Mouse (Mus musculus) limb, embryonic 12.5 days (tissue): Measurements from ENCODE around the gene Klhl10. TPM values are rescaled to one million over a fixed set of nuclear protein-coding genes. Genes with fewer than 3 reads are reported as not detected.

Experiments
- ATAC-seq: fragments of 200-750 bp; cut with Nextera tagmentation; 2 replicates; pipeline ENCODE4 v1.8.0; 2017; ENCODE audit warnings: low read depth, moderate TSS enrichment; ENCODE audit not compliant: insufficient number of reproducible peaks, insufficient read depth, low FRiP score, low TSS enrichment
- H3K27ac ChIP-seq: fragments of 300-500 bp; sonication (generic); 2 replicates; pipeline ENCODE4 v1.5.1; 2016; ENCODE audit warnings: mild to moderate bottlenecking, moderate library complexity
- H3K27me3 ChIP-seq: fragments of 300-500 bp; sonication (generic); 2 replicates; pipeline ENCODE4 v1.6.1; 2016; ENCODE audit warnings: mild to moderate bottlenecking, moderate library complexity
- H3K36me3 ChIP-seq: fragments of 300-500 bp; sonication (generic); 2 replicates; pipeline ENCODE4 v1.6.1; 2016; ENCODE audit warnings: mild to moderate bottlenecking, moderate library complexity
- H3K4me1 ChIP-seq: fragments of 300-500 bp; sonication (generic); replicated peaks from 2 replicates; pipeline ENCODE4 v1.6.1; 2016
- H3K4me2 ChIP-seq: fragments of 300-500 bp; sonication (generic); 2 replicates; pipeline ENCODE4 v1.6.1; 2016; ENCODE audit warnings: mild to moderate bottlenecking, moderate library complexity
- H3K4me3 ChIP-seq: fragments of 300-500 bp; sonication (generic); replicated peaks from 2 replicates; pipeline ENCODE4 v1.5.1; 2016; ENCODE audit warnings: mild to moderate bottlenecking
- H3K9ac ChIP-seq: fragments of 300-500 bp; sonication (generic); replicated peaks from 2 replicates; pipeline ENCODE4 v1.6.1; 2016; ENCODE audit warnings: mild to moderate bottlenecking, moderate library complexity
- H3K9me3 ChIP-seq: fragments of 300-500 bp; sonication (generic); 2 replicates; pipeline ENCODE4 v1.6.1; 2016; ENCODE audit warnings: mild to moderate bottlenecking, moderate library complexity
- WGBS: fragments of 180-500 bp; shearing (Covaris S2); methylation state at CpG from one replicate; pipeline ENCODE4 v1.1.7; 2016; 5-methylcytosine and 5-hydroxymethylcytosine counted together
- polyA plus RNA-seq: library from polyadenylated mRNA; unstranded; fragments of >200 nt; fragmentation: Nextera tagmentation; extraction: Ambion mirVana; gene quantifications from 2 replicates; pipeline ENCODE4 v1.2.1, GENCODE M21; 2016

Gene Klhl10
- polyA plus RNA-seq, 1 experiment from 2014 or later = 1.0 TPM

DNA sequence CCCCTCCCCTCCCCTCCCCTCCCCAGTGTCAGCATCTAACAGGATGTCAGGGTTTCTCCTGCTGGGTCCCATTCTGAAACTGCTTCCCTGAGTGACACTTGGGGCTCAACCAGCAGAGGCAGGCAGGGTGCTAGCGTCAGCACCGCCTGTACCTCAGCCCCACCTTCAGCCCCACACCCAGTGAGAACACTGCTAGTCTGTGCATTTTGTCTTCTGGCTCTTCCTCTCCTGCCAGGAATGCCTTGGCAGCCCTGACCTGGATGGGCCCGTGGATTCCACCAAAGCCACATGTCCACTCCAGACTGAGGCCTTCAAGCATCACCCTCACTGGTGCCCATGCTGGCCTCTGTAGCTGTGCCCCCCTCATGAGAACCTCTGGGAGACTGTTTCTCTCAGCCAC is 32.0 kb upstream of the Klhl10 start:
- no peak for ATAC-seq

DNA sequence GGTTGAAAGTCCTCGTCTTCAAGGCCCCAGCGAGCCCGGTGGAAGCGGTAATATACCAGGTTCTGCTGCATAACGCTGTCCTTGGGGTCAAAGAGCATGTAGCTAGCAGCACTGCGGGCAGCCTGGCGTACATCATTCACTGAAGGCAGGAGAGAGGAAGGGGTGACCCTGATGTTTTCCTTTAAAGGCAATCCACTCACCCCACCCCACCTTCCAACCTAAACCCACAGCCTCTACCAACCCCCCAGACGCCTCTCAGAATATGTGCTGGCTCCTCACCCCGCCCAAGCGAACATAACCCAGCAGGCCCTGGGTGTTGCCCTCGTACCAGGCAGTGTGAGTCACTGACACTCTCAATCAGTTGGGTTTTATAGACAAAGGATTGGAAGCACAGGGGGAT is 30.0 kb upstream of the Klhl10 start:
- WGBS = 76% methylated on average over 11 of the region's 11 CpGs
- no peak for ATAC-seq
- Histone ChIP-seq H3K27me3 (no peaks in the 10 kb centered on the region), H3K4me1 (peaks cover 45% of the 10 kb centered on the region), H3K9ac (no peak overlapping the region), H3K4me3 (0 out of 2 replicates have a peak overlapping the region, but pooled peaks have one; percentile 1), H3K27ac (no peak overlapping the region), H3K9me3 (no peaks in the 10 kb centered on the region), H3K4me2 (peak overlapping the region; percentile 86), H3K36me3 (peaks cover 47% of the 10 kb centered on the region)

More for the DNA sequence above, 32.0 kb upstream of the Klhl10 start:
- H3K36me3 ChIP-seq = peaks cover 48% of the 10 kb centered on the region
- H3K4me1 ChIP-seq = peaks cover 37% of the 10 kb centered on the region
- H3K4me3 ChIP-seq = no peak overlapping the region
- H3K27ac ChIP-seq = no peak overlapping the region
- H3K27me3 ChIP-seq = no peaks in the 10 kb centered on the region
- WGBS = 86% methylated on average over 3 of the region's 3 CpGs
- no peak overlapping the region for H3K9ac ChIP-seq
- no peak overlapping the region for H3K4me2 ChIP-seq
- no peaks in the 10 kb centered on the region for H3K9me3 ChIP-seq

DNA sequence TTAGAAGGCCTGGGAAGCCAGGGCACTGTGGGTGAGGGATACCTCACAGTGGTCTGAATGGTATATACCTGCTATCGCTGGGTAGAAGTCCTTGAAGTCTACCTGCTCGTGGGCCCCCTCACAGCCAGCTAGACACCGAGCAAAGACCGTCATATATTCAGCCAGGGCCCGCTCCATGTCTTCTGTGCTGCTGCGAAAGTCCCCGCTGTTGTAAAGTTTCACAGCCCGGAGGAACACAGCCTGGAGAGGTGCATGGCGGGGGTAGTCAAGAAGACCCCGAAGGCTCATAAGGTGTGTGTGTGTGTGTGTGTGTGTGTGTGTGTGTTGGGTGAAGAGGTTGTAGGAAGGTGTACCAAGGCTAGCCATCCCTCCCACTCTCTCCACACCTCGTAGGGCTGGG is 28.2 kb upstream of the Klhl10 start:
- Histone ChIP-seq H3K27ac (peak overlapping the region; percentile 97), H3K4me1 (peaks cover 44% of the 10 kb centered on the region), H3K9me3 (no peaks in the 10 kb centered on the region), H3K27me3 (no peaks in the 10 kb centered on the region), H3K9ac (peak overlapping the region; percentile 87), H3K4me2 (peak overlapping the region; percentile 86), H3K4me3 (peak overlapping the region; percentile 77), H3K36me3 (peaks cover 34% of the 10 kb centered on the region)
- no peak for ATAC-seq
- 60% methylated on average over 10 of the region's 11 CpGs for WGBS

DNA sequence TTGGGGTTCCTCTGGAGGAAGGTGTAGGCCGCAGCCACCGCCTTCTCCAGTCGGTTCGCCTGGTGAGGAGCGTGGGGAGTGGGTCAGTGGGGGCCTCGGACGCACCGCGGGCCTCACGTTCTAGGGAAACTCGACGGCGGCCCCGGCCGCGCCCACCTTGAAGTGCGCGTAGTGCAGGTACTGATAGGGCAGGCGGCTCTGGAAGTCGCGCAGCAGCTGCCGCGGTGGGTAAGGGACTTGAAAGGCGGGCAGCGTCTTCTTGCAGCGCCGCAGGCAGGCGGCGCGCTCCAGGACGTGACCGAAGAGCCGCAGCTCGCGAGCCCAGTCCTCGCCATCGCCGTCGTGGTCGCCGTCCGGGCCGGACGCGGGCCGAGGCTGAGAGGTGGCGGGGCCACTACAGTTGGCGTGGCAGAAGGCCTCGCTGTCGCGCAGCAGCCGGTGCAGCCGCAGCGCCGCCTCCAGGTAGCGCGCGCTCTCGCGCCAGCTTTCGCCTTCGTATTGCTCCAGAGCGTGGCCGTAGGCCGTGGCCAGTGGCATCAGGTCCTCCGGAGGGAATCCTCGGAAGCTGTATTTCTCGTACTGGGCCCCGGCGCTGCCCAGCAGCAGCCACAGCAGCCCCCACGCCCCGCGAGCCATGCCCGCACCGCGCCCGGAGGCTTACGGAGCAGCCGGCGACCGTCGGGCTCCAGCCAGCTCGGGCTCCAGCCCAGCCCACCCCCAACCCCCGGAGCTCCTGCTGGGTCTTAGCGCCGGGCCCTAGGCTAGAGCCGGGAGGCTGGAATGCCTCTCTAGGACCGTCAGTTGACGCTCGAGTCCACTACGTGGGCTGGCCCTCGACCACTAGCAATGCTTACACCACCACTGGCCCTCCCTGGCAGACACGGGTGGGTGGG is 27.4 kb upstream of the Klhl10 start, which contains the start of gene P3h4:
Gene P3h4 (minus strand): TSS at position 816 of the 893 bp plus-strand sequence.
- H3K27me3 ChIP-seq = no peaks in the 10 kb centered on the region
- no peaks in the 10 kb centered on the region for H3K9me3 ChIP-seq
- H3K36me3 ChIP-seq = peaks cover 31% of the 10 kb centered on the region
- H3K4me3 ChIP-seq = peak within 1 kb of the TSS; percentile 77
- peak; percentile 93 for ATAC-seq
- peak within 1 kb of the TSS; percentile 87 for H3K9ac ChIP-seq
- peak within 1 kb of the TSS; percentile 86 for H3K4me2 ChIP-seq
- 1% methylated on average over 93 of the region's 93 CpGs for WGBS
- peaks cover 42% of the 10 kb centered on the region for H3K4me1 ChIP-seq
- H3K27ac ChIP-seq = peak within 1 kb of the TSS; percentile 97

DNA sequence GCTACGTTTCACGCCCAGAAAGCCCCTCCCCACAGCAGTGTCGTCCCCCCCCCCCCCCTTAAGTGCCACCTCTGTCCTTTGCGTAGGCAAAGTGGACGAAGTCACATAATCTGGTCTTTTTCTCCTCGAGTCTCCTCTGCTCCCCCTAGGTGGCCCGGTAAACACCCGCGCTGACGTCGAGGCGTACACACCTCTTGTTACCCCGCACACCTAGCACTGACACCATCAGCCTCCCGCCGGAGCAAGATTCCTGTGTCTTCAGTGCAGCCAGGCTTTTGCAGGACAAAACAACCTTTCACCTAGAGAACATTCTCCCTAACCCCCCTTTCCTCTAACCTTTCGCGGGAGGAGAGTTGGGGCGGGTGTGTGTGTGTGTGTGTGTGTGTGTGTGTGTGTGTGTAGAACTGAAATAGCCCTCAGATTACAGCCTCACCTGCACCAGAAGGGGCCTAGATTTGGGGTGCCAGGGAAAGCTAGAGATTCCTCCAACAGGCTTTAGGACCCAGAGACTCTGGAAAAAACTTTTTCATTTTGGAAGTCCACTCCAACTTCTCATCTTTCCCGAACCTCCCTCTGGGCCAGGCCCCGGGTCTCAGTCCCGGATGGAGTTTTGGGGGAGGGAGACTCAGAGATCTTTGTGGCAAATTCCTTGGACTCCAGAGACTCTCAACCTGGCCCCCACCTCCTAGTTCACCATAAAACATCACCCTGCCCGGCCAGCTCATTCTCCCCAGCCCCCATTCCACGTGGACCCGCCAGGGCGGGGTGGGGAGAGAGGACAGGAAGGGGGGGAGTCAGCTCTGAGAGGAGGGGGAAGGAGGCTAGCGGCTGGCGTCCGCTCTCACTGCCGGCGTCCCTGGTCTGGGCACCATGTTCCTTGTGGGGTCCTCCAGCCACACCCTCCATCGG is 26.5 kb upstream of the Klhl10 start, which contains the start of gene Fkbp10:
Gene Fkbp10 (plus strand): TSS at position 784 of the 909 bp plus-strand sequence.
- H3K4me1 ChIP-seq = peaks cover 42% of the 10 kb centered on the region

DNA sequence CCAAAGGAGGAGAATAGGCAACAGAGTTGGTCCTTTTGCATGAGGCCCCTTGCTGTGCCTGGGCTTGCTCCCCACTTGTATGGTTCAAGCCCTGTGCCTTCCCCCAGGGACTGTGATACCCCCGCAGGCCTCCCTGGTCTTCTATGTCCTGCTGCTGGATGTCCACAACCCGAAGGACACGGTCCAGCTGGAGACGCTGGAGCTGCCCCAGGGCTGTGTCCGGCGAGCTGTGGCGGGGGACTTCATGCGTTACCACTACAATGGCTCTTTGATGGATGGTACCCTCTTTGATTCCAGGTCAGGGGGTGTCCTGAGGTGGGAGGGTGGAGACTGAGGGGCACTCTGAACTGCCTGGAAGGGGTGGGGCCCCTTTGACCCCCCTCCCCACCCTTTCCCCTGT is 20.2 kb upstream of the Klhl10 start:
- H3K4me2 ChIP-seq = no peak overlapping the region
- peaks cover 72% of the 10 kb centered on the region for H3K36me3 ChIP-seq
- H3K27me3 ChIP-seq = no peaks in the 10 kb centered on the region
- no peaks in the 10 kb centered on the region for H3K9me3 ChIP-seq
- no peak overlapping the region for H3K4me3 ChIP-seq
- no peak for ATAC-seq
- H3K27ac ChIP-seq = no peak overlapping the region
- H3K9ac ChIP-seq = no peak overlapping the region
- 85% methylated on average over 8 of the region's 8 CpGs for WGBS
- peaks cover 10% of the 10 kb centered on the region for H3K4me1 ChIP-seq

More for the DNA sequence above, 26.5 kb upstream of the Klhl10 start, which contains the start of gene Fkbp10:
- peak within 1 kb of the TSS; percentile 86 for H3K4me2 ChIP-seq
- H3K4me3 ChIP-seq = peak within 1 kb of the TSS; percentile 77
- peak; percentile 61 for ATAC-seq
- H3K36me3 ChIP-seq = peaks cover 28% of the 10 kb centered on the region
- H3K27me3 ChIP-seq = no peaks in the 10 kb centered on the region
- peak within 1 kb of the TSS; percentile 97 for H3K27ac ChIP-seq
- H3K9ac ChIP-seq = peak within 1 kb of the TSS; percentile 87
- H3K9me3 ChIP-seq = no peaks in the 10 kb centered on the region
- under 1% methylated on average over 28 of the region's 31 CpGs for WGBS

DNA sequence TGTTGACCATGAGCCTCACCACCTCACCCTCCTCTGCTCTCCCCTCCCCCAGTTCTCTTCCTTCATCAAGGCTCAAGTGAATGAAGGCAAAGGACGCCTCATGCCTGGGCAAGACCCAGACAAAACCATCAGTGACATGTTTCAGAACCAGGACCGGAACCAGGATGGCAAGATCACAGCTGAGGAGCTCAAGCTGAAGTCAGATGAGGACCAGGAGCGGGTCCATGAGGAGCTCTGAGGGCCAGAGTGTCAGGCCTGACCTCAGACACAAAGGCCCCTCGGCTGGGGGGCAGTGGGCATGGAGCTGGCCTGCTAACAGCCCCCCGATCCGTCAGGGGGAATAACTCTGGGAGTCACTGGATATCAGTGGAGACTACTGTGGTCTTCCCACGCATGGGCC is 17.9 kb upstream of the Klhl10 start:
- 86% methylated on average over 7 of the region's 7 CpGs for WGBS
- Histone ChIP-seq H3K9ac (no peak overlapping the region), H3K4me1 (no peaks in the 10 kb centered on the region), H3K4me3 (no peak overlapping the region), H3K36me3 (peaks cover 86% of the 10 kb centered on the region), H3K27me3 (no peaks in the 10 kb centered on the region), H3K4me2 (no peak overlapping the region), H3K27ac (no peak overlapping the region), H3K9me3 (no peaks in the 10 kb centered on the region)
- no peak for ATAC-seq

DNA sequence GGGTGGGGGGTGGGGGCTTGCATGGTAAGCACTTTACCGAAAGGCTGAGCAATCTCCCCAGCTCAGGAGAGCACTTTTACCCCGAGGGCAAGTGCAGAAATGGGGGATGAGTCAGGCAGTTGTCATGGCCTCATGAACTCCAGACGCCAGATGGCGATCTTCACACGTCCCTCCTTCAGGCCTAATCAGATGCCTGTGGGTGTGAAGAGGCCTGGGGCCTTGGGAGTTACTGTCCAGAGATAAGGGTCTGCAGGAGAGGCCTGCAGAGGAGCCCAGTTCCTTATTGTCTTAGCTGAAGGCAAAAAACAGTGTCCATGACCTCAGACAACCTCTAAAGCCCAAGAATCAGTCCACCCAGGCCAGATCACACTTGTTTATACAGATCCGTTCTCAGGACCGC is 15.9 kb upstream of the Klhl10 start:
- Histone ChIP-seq H3K27ac (no peak overlapping the region), H3K27me3 (no peaks in the 10 kb centered on the region), H3K4me1 (no peaks in the 10 kb centered on the region), H3K9me3 (no peaks in the 10 kb centered on the region), H3K4me2 (no peak overlapping the region), H3K4me3 (no peak overlapping the region), H3K9ac (no peak overlapping the region), H3K36me3 (peaks cover 89% of the 10 kb centered on the region)
- 31% methylated on average over 7 of the region's 7 CpGs for WGBS
- ATAC-seq = no peak

DNA sequence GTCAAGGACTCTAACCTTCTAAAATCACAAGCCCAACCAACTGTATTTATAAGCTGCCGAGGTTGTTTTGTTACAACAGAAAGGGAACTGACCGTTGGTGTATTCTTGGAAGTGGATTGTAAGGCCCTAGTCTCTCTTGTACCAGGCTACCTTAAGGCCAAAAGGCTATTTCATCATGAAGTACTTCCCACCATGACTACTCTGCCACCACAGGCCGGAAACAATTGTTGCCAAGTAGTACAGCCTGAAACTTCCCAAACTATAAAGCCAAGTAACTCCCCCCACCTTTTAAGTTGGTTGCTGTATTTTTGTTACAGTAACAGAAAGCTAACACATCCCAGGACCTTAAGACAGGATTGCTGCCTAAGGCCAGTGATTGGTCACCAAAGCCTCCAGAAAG is 14.9 kb upstream of the Klhl10 start:
- peaks cover 89% of the 10 kb centered on the region for H3K36me3 ChIP-seq
- no peak overlapping the region for H3K27ac ChIP-seq
- 88% methylated on average over 3 of the region's 3 CpGs for WGBS
- no peaks in the 10 kb centered on the region for H3K4me1 ChIP-seq
- H3K27me3 ChIP-seq = no peaks in the 10 kb centered on the region
- no peak overlapping the region for H3K4me3 ChIP-seq
- no peak overlapping the region for H3K4me2 ChIP-seq
- no peak overlapping the region for H3K9ac ChIP-seq
- ATAC-seq = no peak
- H3K9me3 ChIP-seq = no peaks in the 10 kb centered on the region

DNA sequence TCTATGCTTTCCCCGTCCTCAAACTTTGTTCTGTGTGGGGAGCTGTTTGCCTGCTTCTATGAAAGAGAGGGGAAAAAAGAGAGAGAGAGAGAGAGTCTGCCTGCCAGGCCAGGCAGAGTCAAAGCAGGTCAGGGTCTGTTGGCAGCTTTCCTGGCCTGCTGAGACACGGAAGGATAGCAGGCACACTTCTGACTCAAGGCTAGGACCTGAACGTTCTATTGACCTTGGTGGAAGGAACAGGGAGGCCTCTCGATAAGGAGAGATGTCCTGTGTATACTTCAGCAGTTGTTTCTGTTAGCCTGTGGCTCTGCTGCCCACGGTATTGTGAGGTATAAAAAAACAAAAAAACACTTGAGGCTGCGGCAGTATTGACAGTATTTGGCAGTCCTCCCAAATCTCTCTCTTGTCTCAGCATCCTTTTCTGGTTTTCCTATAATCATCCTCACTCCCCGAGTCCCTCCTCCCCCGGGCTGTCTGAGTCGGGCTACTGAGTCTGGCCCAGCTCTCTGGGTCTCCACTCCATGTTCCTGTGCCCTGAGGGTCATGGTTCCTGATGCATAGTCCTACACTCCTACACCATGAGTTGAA is 13.0 kb upstream of the Klhl10 start:
- no peak for ATAC-seq
- 0 out of 2 replicates have a peak overlapping the region, but pooled peaks have one; percentile 23 for H3K27ac ChIP-seq
- no peak overlapping the region for H3K4me2 ChIP-seq
- H3K36me3 ChIP-seq = peaks cover 87% of the 10 kb centered on the region
- no peaks in the 10 kb centered on the region for H3K9me3 ChIP-seq
- H3K4me1 ChIP-seq = no peaks in the 10 kb centered on the region
- no peak overlapping the region for H3K9ac ChIP-seq
- H3K27me3 ChIP-seq = no peaks in the 10 kb centered on the region
- H3K4me3 ChIP-seq = no peak overlapping the region
- WGBS = 85% methylated on average over 9 of the region's 9 CpGs
